Mouse (Mus musculus) heart, adult 2 months (tissue): ENCODE measurements around the gene Atg16l2. TPM values are rescaled to one million over a fixed set of nuclear protein-coding genes. Genes with fewer than 3 reads are reported as not detected.
A peak's percentile ranks its signal among the peaks of the same experiment; 100 is the strongest.

Experiments used
- DNase-seq, 2 experiments: peaks; one replicate each; pipeline ENCODE4 v3.0.0; 2021
- H3K27ac ChIP-seq: fragments of 200-600 bp; 2 replicates; pipeline ENCODE4 v1.8.1; 2022
- H3K27me3 ChIP-seq: fragments of 200-500 bp; 2 replicates; pipeline ENCODE4 v1.6.1; 2012; ENCODE audit warnings: mild to moderate bottlenecking, low read length, inconsistent platforms, mixed read lengths; ENCODE audit not compliant: control insufficient read depth, insufficient read depth
- H3K36me3 ChIP-seq: fragments of 200-500 bp; 2 replicates; pipeline ENCODE4 v1.6.1; 2012; ENCODE audit warnings: low read length, inconsistent platforms; ENCODE audit not compliant: control insufficient read depth, insufficient read depth
- H3K4me1 ChIP-seq: fragments of 200-500 bp; 2 replicates; pipeline ENCODE4 v1.6.1; 2011; ENCODE audit warnings: low read length; ENCODE audit not compliant: control insufficient read depth, insufficient read depth
- H3K4me3 ChIP-seq: fragments of 200-600 bp; 2 replicates; pipeline ENCODE4 v1.8.1; 2022
- H3K79me2 ChIP-seq: fragments of 200-500 bp; replicated peaks from 2 replicates; pipeline ENCODE4 v1.6.1; 2012; ENCODE audit warnings: mild to moderate bottlenecking, inconsistent platforms, low read length, moderate library complexity, mixed read lengths; ENCODE audit not compliant: control insufficient read depth, insufficient read depth
- H3K9ac ChIP-seq: fragments of 200-500 bp; 2 replicates; pipeline ENCODE4 v1.6.1; 2012; ENCODE audit warnings: low read depth, mild to moderate bottlenecking, control low read depth, inconsistent platforms, low read length, mixed read lengths
- CTCF ChIP-seq: fragments of 200-600 bp; IDR thresholded peaks from 2 replicates; pipeline ENCODE4 v1.8.1; 2022; ENCODE audit warnings: antibody characterized with exemption, mild to moderate bottlenecking, moderate library complexity
- EP300 ChIP-seq: fragments of 200-500 bp; IDR thresholded peaks from 2 replicates; pipeline ENCODE4 v1.6.1; 2011; ENCODE audit warnings: low read depth, low read length, control low read depth; ENCODE audit not compliant: insufficient read depth
- POLR2A ChIP-seq: fragments of 200-500 bp; IDR thresholded peaks from 2 replicates; pipeline ENCODE4 v1.6.1; 2011; ENCODE audit warnings: mild to moderate bottlenecking, low read depth, low read length, control low read depth; ENCODE audit not compliant: insufficient read depth
- WGBS: fragments of 180-500 bp; shearing (Covaris S2); methylation state at CpG from one replicate; pipeline ENCODE4 v1.1.7; 2018; 5-methylcytosine and 5-hydroxymethylcytosine counted together
- intact Hi-C: fragments of 180-260 bp; cut with DNase I; formaldehyde crosslinking; loops from one replicate; pipeline ENCODE4 v1.15.1; 2025
- polyA plus RNA-seq: library from polyadenylated mRNA; depleted of rRNA; stranded (reverse); fragments of >200 nt; gene quantifications from 2 replicates; pipeline ENCODE4 v1.2.3, GENCODE M21; 2012
- total RNA-seq, 2 experiments: library from RNA; stranded (reverse); gene quantifications; 2 replicates each; pipeline ENCODE4 v1.2.3; 2021

Atg16l2 gene
- total and polyA plus RNA-seq, 3 experiments = 7.8 to 22.8 (median 8.9) TPM

DNA sequence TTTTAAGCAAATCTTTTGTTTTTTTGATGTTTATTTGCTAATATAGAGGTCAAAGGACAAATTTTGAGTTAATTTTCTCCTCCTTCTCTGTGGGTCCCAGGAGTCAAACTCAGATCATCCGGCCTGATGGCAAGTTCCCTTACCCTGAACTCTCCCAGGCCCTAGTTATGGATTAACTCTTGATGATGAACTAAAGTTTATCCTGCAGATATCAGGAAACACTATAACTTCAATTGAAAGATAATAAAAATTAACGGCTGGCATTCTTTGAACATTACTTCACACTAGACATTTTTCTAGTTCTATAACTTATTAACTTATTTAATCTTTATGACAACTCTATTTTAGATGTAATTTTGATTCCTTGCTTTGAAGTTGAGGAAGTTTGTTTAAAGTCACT, 52.9 kb downstream of the Atg16l2 start:
- H3K36me3 ChIP-seq = peaks cover 2% of the 10 kb centered on the region; the same call in 1 of the 2 replicates
- H3K27ac ChIP-seq = no peak overlapping the region
- H3K27me3 ChIP-seq = no peaks in the 10 kb centered on the region
- no peak for DNase-seq
- 75% methylated on average over 2 of the region's 2 CpGs for WGBS
- intact Hi-C loops = no loop called here
- no peaks in the 10 kb centered on the region for H3K4me1 ChIP-seq
- no peak overlapping the region for H3K4me3 ChIP-seq
- no peaks in the 10 kb centered on the region for H3K79me2 ChIP-seq
- no peak overlapping the region for H3K9ac ChIP-seq
- no peak for TF ChIP-seq POLR2A
- TF ChIP-seq CTCF = no peak
- no peak for TF ChIP-seq EP300

GRCm38 (mm10) chr7:101248760-101249159, 53.3 kb downstream of the Atg16l2 start:
- no peaks in the 10 kb centered on the region for H3K79me2 ChIP-seq
- H3K9ac ChIP-seq = no peak overlapping the region
- no peak overlapping the region for H3K4me3 ChIP-seq
- no peaks in the 10 kb centered on the region for H3K4me1 ChIP-seq
- 92% methylated on average over 4 of the region's 4 CpGs for WGBS
- no peaks in the 10 kb centered on the region for H3K27me3 ChIP-seq
- intact Hi-C loops = no loop called here
- TF ChIP-seq EP300 (no peak), CTCF (no peak), POLR2A (no peak)
- H3K27ac ChIP-seq = no peak overlapping the region
- DNase-seq = no peak
- H3K36me3 ChIP-seq = peaks cover 2% of the 10 kb centered on the region; the same call in 1 of the 2 replicates

DNA sequence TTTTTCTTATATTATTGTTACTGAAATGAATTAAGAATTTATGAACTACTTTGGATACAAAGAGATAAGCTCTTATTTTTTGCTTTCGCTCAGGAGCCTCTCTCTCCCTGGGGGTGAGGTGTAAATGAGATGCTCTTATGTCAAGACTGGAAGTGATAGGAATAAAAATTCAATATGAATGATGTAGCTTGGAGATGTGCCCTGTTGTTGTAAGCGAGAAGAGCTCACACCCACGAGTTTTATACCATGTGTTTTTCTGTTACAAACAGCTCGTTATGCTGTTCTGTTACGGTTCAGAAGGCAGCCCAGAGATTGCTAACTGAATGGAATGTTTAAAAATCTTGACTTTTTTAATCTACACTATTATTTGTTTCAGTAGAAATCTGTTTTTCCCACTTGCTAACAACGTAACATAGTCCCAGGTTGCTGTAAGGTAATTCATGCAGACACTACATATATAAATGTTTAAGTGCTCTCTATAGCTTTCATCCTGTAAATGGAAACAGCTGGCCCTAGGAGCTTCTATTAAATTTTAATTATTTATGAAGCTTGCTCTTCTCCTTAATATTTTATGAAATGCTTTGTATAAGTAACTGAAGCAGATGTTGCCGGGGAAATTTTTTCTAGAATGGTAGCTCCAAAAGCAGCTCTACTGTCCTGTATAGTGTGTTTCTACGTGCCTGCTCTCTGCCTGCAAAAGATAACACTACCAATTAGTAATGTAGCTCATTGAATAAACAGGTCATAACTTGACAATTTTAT, 65.2 kb downstream of the Atg16l2 start:
- Histone ChIP-seq H3K36me3 (no peaks in the 10 kb centered on the region), H3K9ac (no peak overlapping the region), H3K27me3 (no peaks in the 10 kb centered on the region), H3K27ac (no peak overlapping the region), H3K4me1 (no peaks in the 10 kb centered on the region), H3K4me3 (no peak overlapping the region), H3K79me2 (no peaks in the 10 kb centered on the region)
- no peak for DNase-seq
- intact Hi-C loops = no loop called here
- TF ChIP-seq CTCF (no peak), POLR2A (no peak), EP300 (no peak)
- 82% methylated on average over 8 of the region's 8 CpGs for WGBS

DNA sequence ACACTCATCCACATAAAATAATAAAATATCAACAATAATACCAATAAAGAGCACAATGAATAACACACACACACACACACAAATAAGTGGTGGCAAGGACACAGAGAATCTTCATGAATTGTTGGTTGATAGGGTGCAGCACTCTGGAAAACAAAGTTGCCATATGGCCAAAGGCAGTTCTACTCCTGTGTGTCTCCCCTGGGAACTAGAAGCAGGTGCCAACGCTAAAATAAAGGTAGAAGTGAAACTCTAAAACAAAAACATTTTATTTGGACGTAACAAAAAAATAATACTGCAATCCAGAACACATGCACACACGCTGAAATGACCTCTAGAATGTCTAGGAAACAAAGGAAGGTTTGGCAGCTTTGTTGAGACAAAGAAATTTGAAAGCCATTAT, 69.3 kb downstream of the Atg16l2 start:
- intact Hi-C loops = loop anchor here (5.0 kb wide), 2 partner anchors 55 to 245 kb away; no protein-coding TSS in a partner anchor
- Histone ChIP-seq H3K27ac (no peak overlapping the region), H3K36me3 (no peaks in the 10 kb centered on the region), H3K9ac (no peak overlapping the region), H3K27me3 (no peaks in the 10 kb centered on the region), H3K79me2 (no peaks in the 10 kb centered on the region), H3K4me1 (peaks cover 2% of the 10 kb centered on the region), H3K4me3 (no peak overlapping the region)
- 79% methylated on average over 3 of the region's 3 CpGs for WGBS
- no peak for DNase-seq
- TF ChIP-seq EP300 (no peak), POLR2A (no peak), CTCF (no peak)

DNA sequence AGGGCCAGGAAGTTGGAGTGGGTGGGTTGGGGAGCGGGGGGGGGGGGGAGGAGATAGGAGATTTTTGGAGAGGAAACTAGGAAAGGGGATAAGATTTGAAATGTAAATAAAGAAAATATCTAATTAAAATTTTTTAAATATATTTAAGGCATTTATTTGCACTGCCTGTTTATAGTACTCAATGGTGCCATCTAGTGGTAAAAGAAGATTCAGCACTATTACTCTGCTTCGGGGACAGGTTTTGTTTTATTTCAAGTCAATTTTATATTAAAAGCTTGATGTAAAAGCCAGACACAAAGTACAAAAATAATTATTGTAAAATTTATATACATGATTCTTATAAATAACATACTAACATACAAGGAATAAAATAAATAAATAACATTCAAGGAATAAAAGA, 70.6 kb downstream of the Atg16l2 start:
- Histone ChIP-seq H3K27me3 (no peaks in the 10 kb centered on the region), H3K4me3 (no peak overlapping the region), H3K79me2 (no peaks in the 10 kb centered on the region), H3K36me3 (no peaks in the 10 kb centered on the region), H3K4me1 (peaks cover 2% of the 10 kb centered on the region), H3K9ac (no peak overlapping the region), H3K27ac (no peak overlapping the region)
- peak; percentile 81 for TF ChIP-seq CTCF
- no peak for TF ChIP-seq EP300
- no peak for DNase-seq
- WGBS = 36% methylated on average over 2 of the region's 2 CpGs
- intact Hi-C loops = loop anchor here (1.0 to 5.0 kb wide), 4 partner anchors 56 to 244 kb away; no protein-coding TSS in a partner anchor

GRCm38 (mm10) chr7:101229336-101229735, 72.7 kb downstream of the Atg16l2 start:
- intact Hi-C loops = no loop called here
- Histone ChIP-seq H3K4me3 (no peak overlapping the region), H3K9ac (no peak overlapping the region), H3K36me3 (no peaks in the 10 kb centered on the region), H3K27me3 (no peaks in the 10 kb centered on the region), H3K27ac (no peak overlapping the region), H3K4me1 (peaks cover 2% of the 10 kb centered on the region), H3K79me2 (no peaks in the 10 kb centered on the region)
- TF ChIP-seq EP300 (no peak), CTCF (no peak), POLR2A (no peak)
- WGBS = 64% methylated on average over 1 of the region's 1 CpGs
- DNase-seq = no peak
